Mouse (Mus musculus) myocyte (in vitro differentiated cells): ENCODE results near the gene Nsmf. TPM values are rescaled to one million over a fixed set of nuclear protein-coding genes. Genes with fewer than 3 reads are reported as not detected.

ENCODE experiments used
- H3K27me3 ChIP-seq: one replicate; pipeline ENCODE4 v1.6.1; 2011; ENCODE audit not compliant: control insufficient read depth, insufficient read depth, insufficient read length
- H3K36me3 ChIP-seq: one replicate; pipeline ENCODE4 v1.6.1; 2011; ENCODE audit not compliant: control insufficient read depth, insufficient read depth
- H3K4me2 ChIP-seq: one replicate; pipeline ENCODE4 v1.6.1; 2011; ENCODE audit warnings: low read depth, control low read depth
- H3K4me3 ChIP-seq: one replicate; pipeline ENCODE4 v1.5.1; 2011; ENCODE audit warnings: mild to moderate bottlenecking, control low read depth, moderate library complexity
- H3K79me2 ChIP-seq: one replicate; pipeline ENCODE4 v1.6.1; 2011; ENCODE audit not compliant: control insufficient read depth, insufficient read depth
- H3ac ChIP-seq: one replicate; pipeline ENCODE4 v1.6.1; 2011; ENCODE audit not compliant: control insufficient read depth, insufficient read length
- CEBPB ChIP-seq: IDR thresholded peaks from 2 replicates; pipeline ENCODE4 v1.6.1; 2011; ENCODE audit warnings: mild to moderate bottlenecking, moderate library complexity; ENCODE audit not compliant: poor library complexity, insufficient read depth, severe bottlenecking
- E2F4 ChIP-seq: IDR thresholded peaks from one replicate; pipeline ENCODE4 v1.6.1; 2011; ENCODE audit warnings: mild to moderate bottlenecking, control low read depth, moderate library complexity; ENCODE audit not compliant: insufficient read depth
- MAX ChIP-seq: IDR thresholded peaks from one replicate; pipeline ENCODE4 v1.6.1; 2011; ENCODE audit warnings: low read depth, mild to moderate bottlenecking, control low read depth
- MYOD1 ChIP-seq, 3 experiments: IDR thresholded peaks; one replicate each; pipeline ENCODE4 v1.6.1; 2011; ENCODE audit warnings: control low read depth in 2 of 3, low read depth in 2 of 3, mild to moderate bottlenecking in 2 of 3, moderate library complexity in 1 of 3; ENCODE audit not compliant: insufficient read length in 2 of 3, control insufficient read depth in 1 of 3
- MYOG ChIP-seq, 3 experiments: IDR thresholded peaks; one replicate each; pipeline ENCODE4 v1.6.1; 2011; ENCODE audit warnings: control low read depth in 2 of 3, low read depth in 2 of 3, mild to moderate bottlenecking in 2 of 3; ENCODE audit not compliant: insufficient read length in 2 of 3, control insufficient read depth in 1 of 3, insufficient read depth in 1 of 3
- POLR2A ChIP-seq: IDR thresholded peaks from one replicate; pipeline ENCODE4 v1.6.1; 2011; ENCODE audit warnings: low read depth, mild to moderate bottlenecking, control low read depth, moderate library complexity; ENCODE audit not compliant: insufficient read length
- POLR2AphosphoS2 ChIP-seq: IDR thresholded peaks from one replicate; pipeline ENCODE4 v1.6.1; 2011; ENCODE audit warnings: low read depth, control low read depth; ENCODE audit not compliant: insufficient read length
- REST ChIP-seq: IDR thresholded peaks from one replicate; pipeline ENCODE4 v1.6.1; 2011; ENCODE audit warnings: mild to moderate bottlenecking, control low read depth, moderate library complexity; ENCODE audit not compliant: insufficient read depth, insufficient read length
- SRF ChIP-seq: IDR thresholded peaks from one replicate; pipeline ENCODE4 v1.6.1; 2011; ENCODE audit warnings: low read depth; ENCODE audit not compliant: control insufficient read depth, insufficient read length
- TCF12 ChIP-seq: IDR thresholded peaks from one replicate; pipeline ENCODE4 v1.6.1; 2011; ENCODE audit warnings: mild to moderate bottlenecking, control low read depth; ENCODE audit not compliant: poor library complexity, insufficient read depth, severe bottlenecking
- TCF3 ChIP-seq: IDR thresholded peaks from one replicate; pipeline ENCODE4 v1.6.1; 2011; ENCODE audit warnings: low read depth, control low read depth; ENCODE audit not compliant: insufficient read length
- USF1 ChIP-seq: IDR thresholded peaks from one replicate; pipeline ENCODE4 v1.6.1; 2011; ENCODE audit warnings: low read depth, mild to moderate bottlenecking, control low read depth, moderate library complexity
- polyA plus RNA-seq: library from polyadenylated mRNA; unstranded; fragments of >200 nt; fragmentation: generic; extraction: Trizol; gene quantifications from one replicate; pipeline ENCODE4 v1.2.1, GENCODE M21; 2012; ENCODE audit warnings: missing spikeins

Nsmf gene
- polyA plus RNA-seq, 1 experiment = 33.7 TPM

GRCm38 (mm10) chr2:25078967-25079366 lies 24.8 kb downstream of the Nsmf start:
- H3ac ChIP-seq = no peak overlapping the region
- H3K36me3 ChIP-seq = no peaks in the 10 kb centered on the region
- H3K4me2 ChIP-seq = no peak overlapping the region
- peaks cover 64% of the 10 kb centered on the region for H3K27me3 ChIP-seq
- H3K79me2 ChIP-seq = no peaks in the 10 kb centered on the region
- no peak for TF ChIP-seq MYOD1 (IDR thresholded peaks at IDR 0.05; ENCODE audit: control insufficient read depth in 1 of 3, insufficient read length in 2 of 3, low read depth in 2 of 3)
- TF ChIP-seq E2F4 = no peak
- no peak overlapping the region for H3K4me3 ChIP-seq

DNA sequence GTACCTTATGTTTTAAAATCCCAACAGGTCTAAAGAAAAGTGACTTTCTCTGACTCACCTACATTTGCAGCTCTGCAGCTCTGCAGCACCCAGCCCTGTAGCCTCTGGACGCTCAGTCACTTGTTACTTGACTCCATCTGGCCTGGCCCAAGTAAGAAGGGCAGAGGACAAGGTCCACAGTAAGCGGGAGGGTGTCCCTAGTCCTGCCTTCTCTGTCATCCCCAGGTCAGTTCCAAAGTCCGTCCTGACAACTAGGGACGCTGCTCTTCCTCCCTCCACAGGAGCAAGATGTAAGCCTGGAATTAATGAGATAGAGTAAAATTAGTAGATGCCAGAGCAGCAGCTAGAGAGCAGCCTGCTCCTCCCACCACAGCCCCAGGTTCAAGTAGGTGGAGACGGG lies 25.9 kb downstream of the Nsmf start, which contains the start of gene Entpd8:
Gene Entpd8, plus strand, starts transcription at position 229 of the 400 bp plus-strand sequence.
- Histone ChIP-seq H3K4me3 (no peak within 1 kb of the TSS), H3ac (no peak within 1 kb of the TSS), H3K79me2 (no peaks in the 10 kb centered on the region), H3K27me3 (peaks cover 69% of the 10 kb centered on the region), H3K36me3 (no peaks in the 10 kb centered on the region), H3K4me2 (no peak within 1 kb of the TSS)
- TF ChIP-seq POLR2A (no peak), CEBPB (no peak), MYOD1 (IDR thresholded peaks at IDR 0.05; ENCODE audit: control insufficient read depth in 1 of 3, insufficient read length in 2 of 3, low read depth in 2 of 3) (no peak), MYOG (IDR thresholded peaks at IDR 0.05; ENCODE audit: control insufficient read depth in 1 of 3, insufficient read depth in 1 of 3, insufficient read length in 2 of 3, low read depth in 2 of 3) (no peak), POLR2AphosphoS2 (no peak), REST (no peak), USF1 (no peak), TCF3 (no peak), TCF12 (no peak), MAX (no peak), E2F4 (no peak), SRF (no peak)

DNA sequence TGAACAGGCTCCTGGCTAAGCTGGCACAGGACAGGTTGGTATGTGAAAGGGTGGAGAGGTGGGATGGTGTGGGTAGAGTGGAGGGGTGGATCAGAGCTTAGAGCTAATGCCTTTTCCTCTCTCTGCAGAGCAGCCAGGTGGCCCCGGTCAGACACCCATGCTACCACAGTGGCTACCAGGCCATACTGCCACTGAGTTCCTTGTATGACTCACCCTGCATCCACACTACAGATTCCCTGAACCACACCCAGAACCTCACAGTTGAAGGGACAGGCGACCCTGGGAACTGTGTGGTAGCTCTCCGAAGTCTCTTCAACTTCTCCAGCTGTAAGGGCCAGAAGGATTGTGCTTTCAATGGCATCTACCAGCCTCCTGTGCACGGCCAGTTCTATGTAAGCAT lies 29.5 kb downstream of the Nsmf start:
- Histone ChIP-seq H3ac (no peak overlapping the region), H3K36me3 (no peaks in the 10 kb centered on the region), H3K27me3 (peaks cover 82% of the 10 kb centered on the region), H3K4me3 (no peak overlapping the region), H3K79me2 (no peaks in the 10 kb centered on the region), H3K4me2 (no peak overlapping the region)
- TF ChIP-seq POLR2A (no peak), MAX (no peak), TCF12 (no peak), E2F4 (no peak), CEBPB (no peak)

DNA sequence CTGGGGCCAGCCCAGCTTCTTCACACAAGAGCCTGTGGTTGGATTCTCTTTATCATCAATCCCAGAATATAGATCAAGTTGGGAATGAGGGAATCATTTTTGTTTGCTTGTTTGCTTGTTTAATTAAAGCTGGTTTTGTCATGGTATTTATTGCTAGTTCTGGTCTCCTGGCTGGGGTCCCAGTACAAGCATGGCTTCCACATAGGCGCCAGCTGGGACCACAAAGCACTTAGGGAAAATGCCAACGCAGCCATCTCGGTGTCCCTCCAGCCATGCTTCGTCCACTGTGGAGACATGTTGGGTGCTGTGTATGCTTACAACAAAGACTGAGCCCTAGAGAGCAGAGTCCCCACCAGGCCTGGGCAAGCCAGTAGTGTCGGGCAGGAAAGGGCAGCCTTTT lies 31.4 kb downstream of the Nsmf start:
- Histone ChIP-seq H3K4me2 (no peak overlapping the region), H3K79me2 (no peaks in the 10 kb centered on the region), H3K36me3 (no peaks in the 10 kb centered on the region), H3ac (no peak overlapping the region), H3K4me3 (no peak overlapping the region), H3K27me3 (peaks cover 66% of the 10 kb centered on the region)
- TF ChIP-seq POLR2AphosphoS2 (no peak), E2F4 (no peak), POLR2A (no peak), REST (no peak), MYOG (IDR thresholded peaks at IDR 0.05; ENCODE audit: control insufficient read depth in 1 of 3, insufficient read depth in 1 of 3, insufficient read length in 2 of 3, low read depth in 2 of 3) (no peak), TCF3 (no peak), SRF (no peak), CEBPB (no peak), USF1 (no peak), TCF12 (no peak)

- peaks cover 44% of the 10 kb centered on the region for H3K27me3 ChIP-seq
- H3ac ChIP-seq = no peak overlapping the region
- H3K36me3 ChIP-seq = no peaks in the 10 kb centered on the region
- no peaks in the 10 kb centered on the region for H3K79me2 ChIP-seq
- TF ChIP-seq TCF12 (no peak), USF1 (no peak), POLR2AphosphoS2 (no peak), CEBPB (no peak), SRF (no peak)
- no peak overlapping the region for H3K4me2 ChIP-seq
- H3K4me3 ChIP-seq = no peak overlapping the region
These were observed 33.7 kb downstream of the Nsmf start for GRCm38 (mm10) chr2:25087842-25088241.

- Histone ChIP-seq H3K4me3 (no peak overlapping the region), H3K36me3 (no peaks in the 10 kb centered on the region), H3ac (no peak overlapping the region), H3K27me3 (peaks cover 36% of the 10 kb centered on the region), H3K4me2 (no peak overlapping the region), H3K79me2 (no peaks in the 10 kb centered on the region)
- TF ChIP-seq TCF12 (no peak), MYOG (IDR thresholded peaks at IDR 0.05; ENCODE audit: control insufficient read depth in 1 of 3, insufficient read depth in 1 of 3, insufficient read length in 2 of 3, low read depth in 2 of 3) (no peak), POLR2A (no peak), POLR2AphosphoS2 (no peak)
These were observed 34.5 kb downstream of the Nsmf start for GRCm38 (mm10) chr2:25088636-25089035.
